Comparison of ENCODE assay signal across 8 mouse cellular contexts in the genomic region with DNA sequence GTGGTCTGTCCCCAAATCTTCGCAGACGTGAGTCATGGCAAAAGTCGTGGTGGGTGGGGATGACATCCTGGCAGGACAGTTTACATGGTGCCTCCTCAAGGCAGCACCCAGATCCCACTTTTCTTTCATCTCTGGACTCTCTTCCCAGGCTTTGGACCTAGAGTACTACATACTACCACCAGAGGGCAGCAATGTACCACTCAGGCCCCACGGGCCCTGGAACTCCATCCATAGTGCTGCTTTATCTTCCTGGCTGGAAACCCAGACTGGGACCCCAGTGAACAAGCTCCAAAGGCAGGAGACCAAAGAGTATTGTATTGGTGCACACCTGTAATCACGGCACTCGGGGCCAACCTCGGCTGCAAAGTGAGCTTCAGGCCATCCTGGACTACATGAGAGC. TPM values are rescaled to one million over a fixed set of nuclear protein-coding genes. Genes with fewer than 3 reads are reported as not detected.
DNase-seq lines count a peak whose midpoint lies in the region; ATAC-seq and TF ChIP-seq lines count a peak whose summit lies in the region.

No protein-coding gene starts in this region.

- H3K4me3 ChIP-seq in intestine, embryonic 14.5 days (ENCODE audit: low read depth, low read length) = no peak overlapping the region
- H3K4me3 ChIP-seq in intestine, embryonic 16.5 days (ENCODE audit: low read length) = no peak overlapping the region
- no peak overlapping the region for H3K4me3 ChIP-seq in forebrain, postnatal 0 days (ENCODE audit: low read depth, low read length)
- H3K4me3 ChIP-seq in hindbrain, embryonic 15.5 days = no peak overlapping the region
- no peak overlapping the region for H3K4me3 ChIP-seq in midbrain, embryonic 11.5 days (ENCODE audit: low read depth, low read length)

- 0 out of 2 replicates have a peak, but pooled peaks have one; percentile 51 for ATAC-seq in intestine, embryonic 14.5 days (replicated peaks; ENCODE audit: low FRiP score, low TSS enrichment, low read depth)
- ATAC-seq in intestine, embryonic 16.5 days = no peak
- ATAC-seq in forebrain, postnatal 0 days = peak; percentile 62
- ATAC-seq in hindbrain, embryonic 15.5 days (ENCODE audit: low FRiP score, low read depth) = peak; percentile 65; the same call in 1 of the 2 replicates
- peak; percentile 58 for ATAC-seq in midbrain, embryonic 11.5 days (ENCODE audit: low FRiP score)

- WGBS in intestine, embryonic 14.5 days = 33% methylated on average over 7 of the region's 7 CpGs
- 33% methylated on average over 7 of the region's 7 CpGs for WGBS in intestine, embryonic 16.5 days
- 28% methylated on average over 7 of the region's 7 CpGs for whole genome bisulfite sequencing in forebrain, postnatal 0 days
- WGBS in hindbrain, embryonic 15.5 days = 31% methylated on average over 7 of the region's 7 CpGs
- WGBS in midbrain, embryonic 11.5 days = 31% methylated on average over 7 of the region's 7 CpGs

- H3K36me3 ChIP-seq in intestine, embryonic 14.5 days (ENCODE audit: control insufficient read depth, insufficient read depth, low read length) = peaks cover 3% of the 10 kb centered on the region
- H3K36me3 ChIP-seq in intestine, embryonic 16.5 days (ENCODE audit: control insufficient read depth, insufficient read depth, low read length) = no peaks in the 10 kb centered on the region
- H3K36me3 ChIP-seq in forebrain, postnatal 0 days (ENCODE audit: insufficient read depth) = 0 out of 2 replicates have a peak, but pooled peaks cover 3% of the 10 kb centered on the region
- 0 out of 2 replicates have a peak, but pooled peaks cover 1% of the 10 kb centered on the region for H3K36me3 ChIP-seq in hindbrain, embryonic 15.5 days
- no peaks in the 10 kb centered on the region; the same call in 1 of the 2 replicates for H3K36me3 ChIP-seq in midbrain, embryonic 11.5 days (ENCODE audit: control insufficient read depth, insufficient read depth, low read length)

- no peaks in the 10 kb centered on the region; the same call in 1 of the 2 replicates for H3K9me3 ChIP-seq in intestine, embryonic 14.5 days (ENCODE audit: control insufficient read depth, low read length)
- no peaks in the 10 kb centered on the region for H3K9me3 ChIP-seq in intestine, embryonic 16.5 days (ENCODE audit: control insufficient read depth, low read length)
- H3K9me3 ChIP-seq in forebrain, postnatal 0 days (ENCODE audit: low read length) = no peaks in the 10 kb centered on the region
- no peaks in the 10 kb centered on the region for H3K9me3 ChIP-seq in hindbrain, embryonic 15.5 days
- H3K9me3 ChIP-seq in midbrain, embryonic 11.5 days (ENCODE audit: control insufficient read depth, low read length) = no peaks in the 10 kb centered on the region

- H3K4me1 ChIP-seq in intestine, embryonic 14.5 days (replicated peaks; ENCODE audit: control insufficient read depth, insufficient read depth, low read length) = peaks cover 6% of the 10 kb centered on the region
- H3K4me1 ChIP-seq in intestine, embryonic 16.5 days (ENCODE audit: control insufficient read depth, insufficient read depth, low read length) = peaks cover 11% of the 10 kb centered on the region
- peaks cover 10% of the 10 kb centered on the region for H3K4me1 ChIP-seq in forebrain, postnatal 0 days (ENCODE audit: insufficient read depth)
- peaks cover 14% of the 10 kb centered on the region for H3K4me1 ChIP-seq in hindbrain, embryonic 15.5 days (replicated peaks)
- H3K4me1 ChIP-seq in midbrain, embryonic 11.5 days (ENCODE audit: control insufficient read depth, insufficient read depth, low read length) = peaks cover 7% of the 10 kb centered on the region

- intact Hi-C loops in left cerebral cortex, postnatal 14 days (cut with DNase I) = loop anchor here (1.0 to 5.0 kb wide), 3 partner anchors 51 to 555 kb away; no protein-coding TSS in a partner anchor

- H3K27ac ChIP-seq in intestine, embryonic 14.5 days (ENCODE audit: low read depth) = no peak overlapping the region
- H3K27ac ChIP-seq in intestine, embryonic 16.5 days (ENCODE audit: low read length) = no peak overlapping the region
- no peak overlapping the region for H3K27ac ChIP-seq in forebrain, postnatal 0 days (ENCODE audit: low read depth, low read length)
- H3K27ac ChIP-seq in hindbrain, embryonic 15.5 days (replicated peaks) = no peak overlapping the region
- H3K27ac ChIP-seq in midbrain, embryonic 11.5 days (ENCODE audit: low read depth, low read length) = no peak overlapping the region

- no peak overlapping the region for H3K4me2 ChIP-seq in intestine, embryonic 14.5 days (ENCODE audit: low read length)
- no peak overlapping the region for H3K4me2 ChIP-seq in intestine, embryonic 16.5 days (ENCODE audit: low read depth, low read length)
- H3K4me2 ChIP-seq in forebrain, postnatal 0 days (ENCODE audit: low read depth) = no peak overlapping the region
- H3K4me2 ChIP-seq in hindbrain, embryonic 15.5 days = no peak overlapping the region
- H3K4me2 ChIP-seq in midbrain, embryonic 11.5 days = no peak overlapping the region

- peak; percentile 81 for DNase-seq in intestine, embryonic 14.5 days (ENCODE audit: low spot score)
- DNase-seq in cerebellum, adult 18-20 months = peak; percentile 69 to 75
- DNase-seq in forebrain, postnatal 0 days = peak; percentile 90
- peak; percentile 67 to 83 for DNase-seq in left cerebral cortex, postnatal 14 days (ENCODE audit: low spot score in 2 of 2)
- peak; percentile 97 for DNase-seq in midbrain, embryonic 11.5 days (ENCODE audit: low spot score, missing footprints)
- DNase-seq in spleen, adult 12 weeks (ENCODE audit: low spot score) = peak; percentile 37

- H3K27me3 ChIP-seq in intestine, embryonic 14.5 days (replicated peaks; ENCODE audit: control insufficient read depth, insufficient read depth, low read length) = no peaks in the 10 kb centered on the region
- H3K27me3 ChIP-seq in intestine, embryonic 16.5 days (replicated peaks; ENCODE audit: control insufficient read depth, insufficient read depth, low read length) = no peaks in the 10 kb centered on the region
- no peaks in the 10 kb centered on the region for H3K27me3 ChIP-seq in forebrain, postnatal 0 days (ENCODE audit: insufficient read depth, low read length)
- H3K27me3 ChIP-seq in hindbrain, embryonic 15.5 days = no peaks in the 10 kb centered on the region
- H3K27me3 ChIP-seq in midbrain, embryonic 11.5 days (ENCODE audit: control insufficient read depth, insufficient read depth, low read length) = no peaks in the 10 kb centered on the region

- peak; percentile 97 for TF ChIP-seq CTCF in forebrain, postnatal 0 days (IDR thresholded peaks at IDR 0.05; ENCODE audit: low read depth)

- no peak overlapping the region for H3K9ac ChIP-seq in intestine, embryonic 14.5 days (ENCODE audit: low read length)
- H3K9ac ChIP-seq in intestine, embryonic 16.5 days (ENCODE audit: low read depth, low read length) = no peak overlapping the region
- H3K9ac ChIP-seq in forebrain, postnatal 0 days = no peak overlapping the region
- no peak overlapping the region for H3K9ac ChIP-seq in hindbrain, embryonic 15.5 days
- no peak overlapping the region for H3K9ac ChIP-seq in midbrain, embryonic 11.5 days (ENCODE audit: low read length)

RNA-seq across cellular contexts. Expression of a gene that starts 3.1 kb away (rescaled TPM):
- 42.0 and 53.1 TPM in 2 replicates for polyA plus RNA-seq in intestine, embryonic 14.5 days (2014; fragmentation: Nextera tagmentation; extraction: Ambion mirVana)
- polyA plus RNA-seq in intestine, embryonic 16.5 days (2015; fragmentation: Nextera tagmentation; extraction: Ambion mirVana) = 38.5 and 44.1 TPM in 2 replicates
- total RNA-seq in forebrain, postnatal 0 days (2014; rRNA removed) = 16.1 and 19.8 TPM in 2 replicates
- polyA plus RNA-seq in forebrain, postnatal 0 days (2015; fragmentation: Nextera tagmentation; extraction: Ambion mirVana) = 61.3 and 71.3 TPM in 2 replicates
- 60.6 and 61.2 TPM in 2 replicates for polyA plus RNA-seq in hindbrain, embryonic 15.5 days (2015; fragmentation: Nextera tagmentation; extraction: Ambion mirVana)
- total RNA-seq in left cerebral cortex, postnatal 14 days (2021) = 10 to 100 TPM; 38.7 to 44.0 TPM
- 74.2 and 87.6 TPM in 2 replicates for polyA plus RNA-seq in midbrain, embryonic 11.5 days (2014; fragmentation: Nextera tagmentation; extraction: Ambion mirVana)

RNA-seq across cellular contexts. Expression of a gene that starts 31.3 kb away (rescaled TPM):
- 6.2 and 7.1 TPM in 2 replicates for polyA plus RNA-seq in intestine, embryonic 14.5 days (2014; fragmentation: Nextera tagmentation; extraction: Ambion mirVana)
- polyA plus RNA-seq in intestine, embryonic 16.5 days (2015; fragmentation: Nextera tagmentation; extraction: Ambion mirVana) = 6.3 and 7.1 TPM in 2 replicates
- total RNA-seq in forebrain, postnatal 0 days (2014; rRNA removed) = 76.9 and 105 TPM in 2 replicates
- polyA plus RNA-seq in forebrain, postnatal 0 days (2015; fragmentation: Nextera tagmentation; extraction: Ambion mirVana) = 52.1 and 64.0 TPM in 2 replicates
- 40.9 and 47.9 TPM in 2 replicates for polyA plus RNA-seq in hindbrain, embryonic 15.5 days (2015; fragmentation: Nextera tagmentation; extraction: Ambion mirVana)
- 10 to 100 TPM; 54.3 to 56.1 TPM for total RNA-seq in left cerebral cortex, postnatal 14 days (2021)
- polyA plus RNA-seq in midbrain, embryonic 11.5 days (2014; fragmentation: Nextera tagmentation; extraction: Ambion mirVana) = 7.5 and 8.5 TPM in 2 replicates

RNA-seq across cellular contexts. Expression of a gene that starts 44.5 kb away (rescaled TPM):
- 3.1 and 4.2 TPM in 2 replicates for polyA plus RNA-seq in intestine, embryonic 14.5 days (2014; fragmentation: Nextera tagmentation; extraction: Ambion mirVana)
- polyA plus RNA-seq in intestine, embryonic 16.5 days (2015; fragmentation: Nextera tagmentation; extraction: Ambion mirVana) = 2.2 TPM in 2 replicates
- total RNA-seq in forebrain, postnatal 0 days (2014; rRNA removed) = 38.4 and 43.8 TPM in 2 replicates
- 21.0 and 22.7 TPM in 2 replicates for polyA plus RNA-seq in forebrain, postnatal 0 days (2015; fragmentation: Nextera tagmentation; extraction: Ambion mirVana)
- 23.3 and 27.1 TPM in 2 replicates for polyA plus RNA-seq in hindbrain, embryonic 15.5 days (2015; fragmentation: Nextera tagmentation; extraction: Ambion mirVana)
- 10 to 100 TPM; 10.5 to 11.3 TPM for total RNA-seq in left cerebral cortex, postnatal 14 days (2021)
- polyA plus RNA-seq in midbrain, embryonic 11.5 days (2014; fragmentation: Nextera tagmentation; extraction: Ambion mirVana) = 8.7 and 11.8 TPM in 2 replicates

Comparison
In these comparisons a context has a peak if more than half of its experiments do, and no peak if none do; other contexts are left out.
1. DNase-seq: peak in every context shown above with its lines; median percentile 97 in midbrain, embryonic 11.5 days; 90 in forebrain, postnatal 0 days; 81 in intestine, embryonic 14.5 days; 75 in left cerebral cortex, postnatal 14 days; 72 in cerebellum, adult 18-20 months; 37 in spleen, adult 12 weeks.